Mouse (Mus musculus): Measurements from ENCODE around the gene Tmem14a. TPM values are rescaled to one million over a fixed set of nuclear protein-coding genes. Genes with fewer than 3 reads are reported as not detected.
"Not testable (repeated sequence)": the region's sequence is repeated elsewhere in the genome, so short reads cannot be mapped to it uniquely, and the experiment has no call there.

Gene Tmem14a
- polyA plus RNA-seq, 1 experiment from 2014 or later, result 12.1 TPM

DNA sequence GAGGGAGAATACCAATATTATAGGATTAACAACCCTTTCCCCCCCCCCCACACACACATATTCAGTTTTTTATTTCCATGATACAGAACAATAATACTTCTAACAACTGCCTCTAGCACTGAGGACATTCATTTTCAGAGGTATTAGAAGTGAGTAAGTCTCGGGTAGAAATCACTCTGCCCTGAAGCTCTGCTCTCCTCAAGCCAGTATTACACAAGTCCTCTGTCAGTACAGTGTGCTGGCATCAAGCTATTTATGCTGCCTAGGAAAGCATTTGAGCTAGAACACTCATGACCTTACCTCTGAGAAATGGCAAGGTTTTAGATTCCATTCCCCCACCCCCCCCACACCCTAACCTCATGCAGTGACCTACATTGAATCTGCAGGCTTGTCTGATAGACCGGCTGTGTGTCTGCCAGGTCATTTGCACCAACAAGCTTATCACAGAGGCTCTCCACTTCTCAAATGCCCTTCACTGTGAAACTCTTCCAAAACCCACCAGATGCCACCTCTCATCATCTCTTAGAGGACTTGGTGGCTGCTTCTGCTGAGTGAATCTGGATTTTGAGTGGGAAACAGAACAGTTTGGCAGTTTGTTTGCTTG, 56.2 kb downstream of the Tmem14a start:
- ATAC-seq (replicated peaks; ENCODE audit: low FRiP score), result no peak

DNA sequence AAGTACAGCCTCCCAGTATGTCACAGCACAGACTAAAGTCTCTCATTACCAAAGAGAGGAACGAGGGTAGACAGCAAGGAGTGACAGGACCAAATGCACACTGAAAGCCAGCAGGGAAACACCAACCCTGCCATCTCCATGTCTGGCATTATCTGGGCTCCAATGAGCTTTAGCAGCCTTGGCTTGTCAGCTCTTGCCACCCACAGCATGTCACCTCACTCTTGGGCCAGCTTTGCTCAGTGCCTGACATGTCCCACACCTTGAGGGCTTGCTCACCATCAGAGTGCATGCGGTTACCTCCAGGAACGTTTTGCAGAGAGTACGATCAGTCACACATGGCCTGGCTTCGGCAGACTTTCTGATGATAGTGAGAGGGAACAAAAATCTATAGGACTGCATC, 57.0 kb downstream of the Tmem14a start:
- not testable (repeated sequence) for ATAC-seq (replicated peaks; ENCODE audit: low FRiP score); H3K27ac ChIP-seq (ENCODE audit: low read depth, low read length); H3K4me3 ChIP-seq (ENCODE audit: low read depth, low read length); H3K4me2 ChIP-seq (ENCODE audit: low read depth, low read length, severe bottlenecking); H3K9me3 ChIP-seq (ENCODE audit: control insufficient read depth, low read length); DNase-seq (ENCODE audit: low spot score); H3K9ac ChIP-seq (ENCODE audit: low read length); H3K27me3 ChIP-seq (ENCODE audit: control insufficient read depth, insufficient read depth, low read length); H3K36me3 ChIP-seq (ENCODE audit: control insufficient read depth, insufficient read depth, low read length); H3K4me1 ChIP-seq (replicated peaks; ENCODE audit: control insufficient read depth, insufficient read depth, low read length)
- 90% methylated on average over 5 of the region's 5 CpGs for WGBS

More for the DNA sequence above, 56.2 kb downstream of the Tmem14a start:
- Histone ChIP-seq H3K27ac (ENCODE audit: low read depth, low read length) (no peak overlapping the region), H3K4me1 (replicated peaks; ENCODE audit: control insufficient read depth, insufficient read depth, low read length) (no peaks in the 10 kb centered on the region), H3K36me3 (ENCODE audit: control insufficient read depth, insufficient read depth, low read length) (no peaks in the 10 kb centered on the region), H3K9ac (ENCODE audit: low read length) (no peak overlapping the region), H3K4me3 (ENCODE audit: low read depth, low read length) (no peak overlapping the region), H3K9me3 (ENCODE audit: control insufficient read depth, low read length) (no peaks in the 10 kb centered on the region), H3K27me3 (ENCODE audit: control insufficient read depth, insufficient read depth, low read length) (no peaks in the 10 kb centered on the region), H3K4me2 (ENCODE audit: low read depth, low read length, severe bottlenecking) (no peak overlapping the region)
- WGBS, result 90% methylated on average over 2 of the region's 2 CpGs
- no peak for DNase-seq (ENCODE audit: low spot score)

DNA sequence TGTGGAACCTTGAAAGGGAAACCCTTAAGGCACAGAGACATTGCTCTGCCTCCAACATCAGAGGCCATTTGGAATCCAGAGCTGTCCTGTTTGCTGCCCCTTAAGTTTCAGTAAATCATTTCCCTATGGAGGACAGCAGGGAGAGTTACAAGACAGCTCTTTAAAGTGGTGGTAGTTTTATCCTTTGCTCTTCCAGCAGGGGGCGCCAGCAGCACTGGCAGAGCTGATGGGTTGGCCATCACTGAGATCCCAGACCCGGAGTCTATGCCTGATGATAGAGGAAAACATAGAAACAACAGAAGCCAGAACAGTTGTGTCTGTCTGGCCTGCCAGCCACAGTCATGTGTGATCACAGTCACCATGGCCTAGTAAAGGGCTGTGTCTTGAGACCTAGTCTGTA, 57.8 kb downstream of the Tmem14a start:
- H3K27ac ChIP-seq (ENCODE audit: low read depth, low read length); H3K4me3 ChIP-seq (ENCODE audit: low read depth, low read length); H3K27me3 ChIP-seq (ENCODE audit: control insufficient read depth, insufficient read depth, low read length); H3K36me3 ChIP-seq (ENCODE audit: control insufficient read depth, insufficient read depth, low read length); ATAC-seq (replicated peaks; ENCODE audit: low FRiP score); H3K9ac ChIP-seq (ENCODE audit: low read length); H3K4me2 ChIP-seq (ENCODE audit: low read depth, low read length, severe bottlenecking); H3K4me1 ChIP-seq (replicated peaks; ENCODE audit: control insufficient read depth, insufficient read depth, low read length); DNase-seq (ENCODE audit: low spot score); H3K9me3 ChIP-seq (ENCODE audit: control insufficient read depth, low read length): not testable (repeated sequence)
- WGBS, result 81% methylated on average over 1 of the region's 2 CpGs

Other genes starting within 250 kb of the Tmem14a start
- 6.2 and 6.8 TPM in 2 replicates for gene Tram2, start 139.3 kb upstream of the Tmem14a start, polyA plus RNA-seq (2014; fragmentation: Nextera tagmentation; extraction: Ambion mirVana)
- 0.25 TPM in 1 of 2 replicates, not detected in the other for gene Gsta3, start 22.0 kb downstream of the Tmem14a start, polyA plus RNA-seq (2014; fragmentation: Nextera tagmentation; extraction: Ambion mirVana)
- not detected in 2 replicates for gene Khdc1a, start 131.1 kb downstream of the Tmem14a start, polyA plus RNA-seq (2014; fragmentation: Nextera tagmentation; extraction: Ambion mirVana)
- not detected in 2 replicates for gene Khdc1c, start 149.8 kb downstream of the Tmem14a start, polyA plus RNA-seq (2014; fragmentation: Nextera tagmentation; extraction: Ambion mirVana)
- not detected in 2 replicates for gene Khdc1b, start 165.0 kb downstream of the Tmem14a start, polyA plus RNA-seq (2014; fragmentation: Nextera tagmentation; extraction: Ambion mirVana)

Measured in forebrain, embryonic 11.5 days (tissue).